Mouse (Mus musculus) MEL (cell line): ENCODE results near the gene Baiap2. TPM values are rescaled to one million over a fixed set of nuclear protein-coding genes. Genes with fewer than 3 reads are reported as not detected.

Experiments
- DNase-seq: peaks from one replicate; pipeline ENCODE4 v3.0.0; 2011; ENCODE audit warnings: low read depth, low spot score
- H3K27ac ChIP-seq: 2 replicates; pipeline ENCODE4 v1.5.1; 2012; ENCODE audit warnings: low read depth, mild to moderate bottlenecking, control low read depth, low read length, moderate library complexity; ENCODE audit not compliant: control insufficient read depth
- H3K27me3 ChIP-seq, 2 experiments: fragments of 150-350 bp in 1 of 2; sonication (generic) in 1 of 2; 2 replicates each; pipeline ENCODE4 v1.6.1; 2012; ENCODE audit warnings: low read length in 2 of 2, mild to moderate bottlenecking in 2 of 2, improper control_type of control experiment in 1 of 2, moderate library complexity in 1 of 2; ENCODE audit not compliant: insufficient read depth in 2 of 2, control insufficient read depth in 1 of 2
- H3K36me3 ChIP-seq, 2 experiments: 2 replicates each; pipeline ENCODE4 v1.6.1; 2012 to 2014; ENCODE audit warnings: low read length in 2 of 2, improper control_type of control experiment in 1 of 2, inconsistent platforms in 1 of 2, mild to moderate bottlenecking in 1 of 2; ENCODE audit not compliant: insufficient read depth in 2 of 2, control insufficient read depth in 1 of 2
- H3K4me1 ChIP-seq, 2 experiments: fragments of 150-350 bp in 1 of 2; sonication (generic) in 1 of 2; 2 replicates each; pipeline ENCODE4 v1.6.1; 2012; ENCODE audit warnings: low read length in 2 of 2, improper control_type of control experiment in 1 of 2, mild to moderate bottlenecking in 1 of 2; ENCODE audit not compliant: insufficient read depth in 2 of 2, control insufficient read depth in 1 of 2
- H3K4me3 ChIP-seq, 2 experiments: fragments of 150-350 bp in 1 of 2; sonication (generic) in 1 of 2; 2 replicates each; pipeline ENCODE4 v1.5.1; 2012; ENCODE audit warnings: low read depth in 2 of 2, low read length in 2 of 2, mild to moderate bottlenecking in 2 of 2, moderate library complexity in 2 of 2, control low read depth in 1 of 2, improper control_type of control experiment in 1 of 2; ENCODE audit not compliant: control insufficient read depth in 1 of 2, insufficient read depth in 1 of 2
- H3K79me2 ChIP-seq: 2 replicates; pipeline ENCODE4 v1.6.1; 2012; ENCODE audit warnings: mild to moderate bottlenecking, low read length, moderate library complexity; ENCODE audit not compliant: control insufficient read depth, poor library complexity, insufficient read depth
- H3K9ac ChIP-seq: 2 replicates; pipeline ENCODE4 v1.6.1; 2012; ENCODE audit warnings: low read depth, mild to moderate bottlenecking, control low read depth, low read length, moderate library complexity; ENCODE audit not compliant: control insufficient read depth, poor library complexity, severe bottlenecking
- H3K9me3 ChIP-seq: fragments of 150-350 bp; sonication (generic); replicated peaks from 2 replicates; pipeline ENCODE4 v1.6.1; 2012; ENCODE audit warnings: mild to moderate bottlenecking, low read length, improper control_type of control experiment, moderate library complexity; ENCODE audit not compliant: insufficient read depth
- BHLHE40 ChIP-seq: IDR thresholded peaks from 2 replicates; pipeline ENCODE4 v1.6.1; 2012; ENCODE audit warnings: low read depth, mild to moderate bottlenecking, inconsistent platforms, low read length, improper control_type of control experiment, borderline replicate concordance
- CHD2 ChIP-seq: IDR thresholded peaks from 2 replicates; pipeline ENCODE4 v1.6.1; 2011; ENCODE audit warnings: low read length, improper control_type of control experiment
- CTCF ChIP-seq, 3 experiments: IDR thresholded peaks in 2 of 3; conservative IDR thresholded peaks in 1 of 3; 2 replicates each; pipeline ENCODE4 v1.5.1; 2011 to 2012; ENCODE audit warnings: low read length in 3 of 3, low read depth in 2 of 3, mild to moderate bottlenecking in 2 of 3, improper control_type of control experiment in 1 of 3, inconsistent platforms in 1 of 3, mixed read lengths in 1 of 3, moderate library complexity in 1 of 3; ENCODE audit not compliant: control insufficient read depth in 1 of 3, insufficient read depth in 1 of 3, poor library complexity in 1 of 3, severe bottlenecking in 1 of 3
- E2F4 ChIP-seq: IDR thresholded peaks from 2 replicates; pipeline ENCODE4 v1.6.1; 2011; ENCODE audit warnings: low read depth, low read length, improper control_type of control experiment, borderline replicate concordance
- ELF1 ChIP-seq: IDR thresholded peaks from 2 replicates; pipeline ENCODE4 v1.6.1; 2014; ENCODE audit warnings: low read depth, mild to moderate bottlenecking, inconsistent platforms, low read length, improper control_type of control experiment, moderate library complexity
- EP300 ChIP-seq, 2 experiments: IDR thresholded peaks; 2 replicates each; pipeline ENCODE4 v1.6.1; 2011; ENCODE audit warnings: improper control_type of control experiment in 2 of 2, low read length in 2 of 2, low read depth in 1 of 2, mild to moderate bottlenecking in 1 of 2
- GATA1 ChIP-seq: IDR thresholded peaks from 2 replicates; pipeline ENCODE4 v1.6.1; 2011; ENCODE audit warnings: low read depth, low read length, improper control_type of control experiment
- JUND ChIP-seq: IDR thresholded peaks from 2 replicates; pipeline ENCODE4 v1.6.1; 2011; ENCODE audit warnings: low read depth, mild to moderate bottlenecking, improper control_type of control experiment, low read length
- MAX ChIP-seq: IDR thresholded peaks from 2 replicates; pipeline ENCODE4 v1.6.1; 2011; ENCODE audit warnings: low read length, improper control_type of control experiment
- MEF2A ChIP-seq: IDR thresholded peaks from 2 replicates; pipeline ENCODE4 v1.6.1; 2014; ENCODE audit warnings: low read depth, mild to moderate bottlenecking, inconsistent platforms, low read length, improper control_type of control experiment; ENCODE audit not compliant: poor library complexity, insufficient replicate concordance, severe bottlenecking; ENCODE audit errors: extremely low read depth
- MXI1 ChIP-seq: IDR thresholded peaks from 2 replicates; pipeline ENCODE4 v1.6.1; 2011; ENCODE audit warnings: mild to moderate bottlenecking, low read depth, low read length, improper control_type of control experiment
- MYB ChIP-seq: IDR thresholded peaks from 2 replicates; pipeline ENCODE4 v1.6.1; 2011; ENCODE audit warnings: mild to moderate bottlenecking, low read depth, low read length, improper control_type of control experiment
- MYC ChIP-seq: IDR thresholded peaks from 2 replicates; pipeline ENCODE4 v1.6.1; 2011; ENCODE audit warnings: low read depth, mild to moderate bottlenecking, low read length, improper control_type of control experiment, moderate library complexity
- NELFE ChIP-seq: IDR thresholded peaks from 2 replicates; pipeline ENCODE4 v1.6.1; 2011; ENCODE audit warnings: low read depth, low read length, improper control_type of control experiment
- NRF1 ChIP-seq: IDR thresholded peaks from 2 replicates; pipeline ENCODE4 v1.6.1; 2014; ENCODE audit warnings: low read depth, mild to moderate bottlenecking, inconsistent platforms, low read length, improper control_type of control experiment, moderate library complexity; ENCODE audit not compliant: poor library complexity, insufficient read depth, severe bottlenecking
- POLR2A ChIP-seq, 2 experiments: IDR thresholded peaks; 2 replicates each; pipeline ENCODE4 v1.6.1; 2011 to 2012; ENCODE audit warnings: low read length in 2 of 2, mild to moderate bottlenecking in 2 of 2, control low read depth in 1 of 2, improper control_type of control experiment in 1 of 2, low read depth in 1 of 2, moderate library complexity in 1 of 2; ENCODE audit not compliant: control insufficient read depth in 1 of 2, insufficient read depth in 1 of 2, poor library complexity in 1 of 2
- POLR2AphosphoS2 ChIP-seq: IDR thresholded peaks from 2 replicates; pipeline ENCODE4 v1.6.1; 2011; ENCODE audit warnings: low read length, improper control_type of control experiment
- RAD21 ChIP-seq: IDR thresholded peaks from 2 replicates; pipeline ENCODE4 v1.6.1; 2011; ENCODE audit warnings: mild to moderate bottlenecking, low read depth, low read length, improper control_type of control experiment
- RCOR1 ChIP-seq: IDR thresholded peaks from 2 replicates; pipeline ENCODE4 v1.6.1; 2012; ENCODE audit warnings: low read depth, mild to moderate bottlenecking, inconsistent platforms, low read length, improper control_type of control experiment
- SIN3A ChIP-seq: IDR thresholded peaks from 2 replicates; pipeline ENCODE4 v1.6.1; 2012; ENCODE audit warnings: low read length, improper control_type of control experiment, inconsistent platforms
- SMC3 ChIP-seq: IDR thresholded peaks from 2 replicates; pipeline ENCODE4 v1.6.1; 2011; ENCODE audit warnings: low read depth, low read length, improper control_type of control experiment
- TAL1 ChIP-seq: IDR thresholded peaks from 2 replicates; pipeline ENCODE4 v1.6.1; 2012; ENCODE audit warnings: mild to moderate bottlenecking, inconsistent platforms, low read length, moderate library complexity, mixed read lengths
- TBP ChIP-seq: IDR thresholded peaks from 2 replicates; pipeline ENCODE4 v1.8.0; 2011; ENCODE audit warnings: low read depth, low read length, improper control_type of control experiment
- TCF12 ChIP-seq: IDR thresholded peaks from 2 replicates; pipeline ENCODE4 v1.6.1; 2014; ENCODE audit warnings: low read depth, mild to moderate bottlenecking, inconsistent platforms, low read length, improper control_type of control experiment, moderate library complexity
- UBTF ChIP-seq: IDR thresholded peaks from 2 replicates; pipeline ENCODE4 v1.6.1; 2012; ENCODE audit warnings: low read depth, mild to moderate bottlenecking, inconsistent platforms, low read length, improper control_type of control experiment, moderate library complexity, borderline replicate concordance; ENCODE audit not compliant: insufficient read depth
- USF2 ChIP-seq, 2 experiments: IDR thresholded peaks; 2 replicates each; pipeline ENCODE4 v1.6.1; 2011 to 2012; ENCODE audit warnings: improper control_type of control experiment in 2 of 2, low read length in 2 of 2, borderline replicate concordance in 1 of 2, inconsistent platforms in 1 of 2, low read depth in 1 of 2, mild to moderate bottlenecking in 1 of 2; ENCODE audit not compliant: insufficient read depth in 1 of 2
- ZKSCAN1 ChIP-seq: IDR thresholded peaks from 2 replicates; pipeline ENCODE4 v1.6.1; 2012; ENCODE audit warnings: low read depth, mild to moderate bottlenecking, inconsistent platforms, low read length, improper control_type of control experiment, moderate library complexity
- ZNF384 ChIP-seq: IDR thresholded peaks from 2 replicates; pipeline ENCODE4 v1.6.1; 2012; ENCODE audit warnings: low read depth, mild to moderate bottlenecking, inconsistent platforms, low read length, improper control_type of control experiment
- polyA plus RNA-seq, 2 experiments: library from polyadenylated mRNA; stranded (reverse) in 1 of 2; unstranded in 1 of 2; fragments of >175 nt in 1 of 2; fragments of >200 nt in 1 of 2; gene quantifications; 2 replicates each; pipeline versions ENCODE4 v1.2.1 to v1.2.4; 2012; ENCODE audit warnings: low replicate concordance in 2 of 2, low read depth in 1 of 2; ENCODE audit not compliant: insufficient read length in 2 of 2, insufficient read depth in 1 of 2, missing spikeins in 1 of 2
- total RNA-seq: library from RNA; depleted of rRNA; stranded (reverse); fragments of 300-350 nt; gene quantifications from 2 replicates; pipeline ENCODE4 v1.2.3, GENCODE M21; 2012

Baiap2 gene
- total and polyA plus RNA-seq, 3 experiments: 27.5 to 31.3 TPM; not detected in 1

GRCm38 (mm10) chr11:119926762-119927161 is 15.8 kb upstream of the Baiap2 start:
- TF ChIP-seq MYB (no peak), SMC3 (no peak), POLR2A (IDR thresholded peaks at IDR 0.05; ENCODE audit: control insufficient read depth in 1 of 2, insufficient read depth in 1 of 2, low read depth in 1 of 2, low read length in 2 of 2, poor library complexity in 1 of 2) (no peak), RCOR1 (no peak), JUND (no peak), MAX (no peak), TBP (no peak), USF2 (IDR thresholded peaks at IDR 0.05; ENCODE audit: borderline replicate concordance in 1 of 2, insufficient read depth in 1 of 2, low read depth in 1 of 2, low read length in 2 of 2) (no peak), MYC (no peak), NRF1 (no peak), UBTF (no peak), E2F4 (no peak), RAD21 (no peak), CHD2 (no peak), MEF2A (no peak), GATA1 (no peak)
- H3K27ac ChIP-seq: no peak overlapping the region
- peaks cover 0 to 10% of the 10 kb centered on the region in 2 experiments; a peak in 1 of 4 replicates for H3K4me1 ChIP-seq
- no peaks in the 10 kb centered on the region for H3K9me3 ChIP-seq
- no peaks in the 10 kb centered on the region for H3K27me3 ChIP-seq
- no peak for DNase-seq
- H3K9ac ChIP-seq: no peak overlapping the region
- 0 out of 4 replicates have a peak, but pooled peaks cover 0 to 3% of the 10 kb centered on the region in 2 experiments for H3K36me3 ChIP-seq
- H3K79me2 ChIP-seq: no peaks in the 10 kb centered on the region; the same call in 1 of the 2 replicates
- no peak overlapping the region for H3K4me3 ChIP-seq

GRCm38 (mm10) chr11:119928023-119928681 is 14.4 kb upstream of the Baiap2 start:
- H3K27ac ChIP-seq: peak overlapping the region; percentile 54
- no peaks in the 10 kb centered on the region; the same call in 1 of the 2 replicates for H3K79me2 ChIP-seq
- H3K9ac ChIP-seq: peak overlapping the region; percentile 74
- DNase-seq: peak; percentile 92
- 0 out of 4 replicates have a peak, but pooled peaks cover 0 to 3% of the 10 kb centered on the region in 2 experiments for H3K36me3 ChIP-seq
- no peaks in the 10 kb centered on the region for H3K27me3 ChIP-seq
- H3K4me1 ChIP-seq: peaks cover 0 to 10% of the 10 kb centered on the region in 2 experiments; a peak in 1 of 4 replicates
- peak overlapping the region; percentile 63 to 66 for H3K4me3 ChIP-seq
- H3K9me3 ChIP-seq: no peaks in the 10 kb centered on the region
- TF ChIP-seq RCOR1: 0 out of 2 replicates have a peak, but pooled peaks have one; percentile 9
- no peak for TF ChIP-seq TAL1
- TF ChIP-seq E2F4: no peak
- peak; percentile 18 to 82; a peak in 2 of 4 replicates for TF ChIP-seq POLR2A (IDR thresholded peaks at IDR 0.05; ENCODE audit: control insufficient read depth in 1 of 2, insufficient read depth in 1 of 2, low read depth in 1 of 2, low read length in 2 of 2, poor library complexity in 1 of 2)
- 0 out of 2 replicates have a peak, but pooled peaks have one; percentile 34 for TF ChIP-seq ZNF384
- peak; percentile 75 for TF ChIP-seq NELFE
- TF ChIP-seq SIN3A: peak; percentile 52; the same call in 1 of the 2 replicates
- TF ChIP-seq RAD21: no peak
- peak; percentile 59; the same call in 1 of the 2 replicates for TF ChIP-seq POLR2AphosphoS2
- TF ChIP-seq CTCF (IDR thresholded peaks at IDR 0.05 in 2 of 3, conservative IDR thresholded peaks at IDR 0.05 in 1 of 3; ENCODE audit: control insufficient read depth in 1 of 3, insufficient read depth in 1 of 3, low read depth in 2 of 3, low read length in 3 of 3, poor library complexity in 1 of 3, severe bottlenecking in 1 of 3): no peak
- no peak for TF ChIP-seq GATA1
- TF ChIP-seq ELF1: no peak
- TF ChIP-seq TCF12: peak; percentile 38; the same call in 1 of the 2 replicates
- no peak for TF ChIP-seq BHLHE40
- TF ChIP-seq MYB: no peak
- TF ChIP-seq NRF1: peak; percentile 53; the same call in 1 of the 2 replicates
- TF ChIP-seq MAX: peak; percentile 74
- peak in 1 of 2 experiments; percentile 51; a peak in 1 of 4 replicates for TF ChIP-seq EP300 (IDR thresholded peaks at IDR 0.05; ENCODE audit: low read depth in 1 of 2, low read length in 2 of 2)
- TF ChIP-seq MXI1: peak; percentile 81
- TF ChIP-seq TBP: peak; percentile 85
- no peak for TF ChIP-seq ZKSCAN1
